Mouse (Mus musculus) liver, adult 2 months (tissue): Measurements from ENCODE around the gene Ppp6r2.

Source experiments
- CTCF ChIP-seq: fragments of 200-500 bp; IDR thresholded peaks from 2 replicates; pipeline ENCODE4 v1.5.1; 2011; ENCODE audit warnings: low read depth, low read length, control low read depth
- POLR2A ChIP-seq: fragments of 200-500 bp; IDR thresholded peaks from 2 replicates; pipeline ENCODE4 v1.6.1; 2011; ENCODE audit warnings: low read length, control low read depth; ENCODE audit not compliant: insufficient read depth; ENCODE audit errors: extremely low read depth

DNA sequence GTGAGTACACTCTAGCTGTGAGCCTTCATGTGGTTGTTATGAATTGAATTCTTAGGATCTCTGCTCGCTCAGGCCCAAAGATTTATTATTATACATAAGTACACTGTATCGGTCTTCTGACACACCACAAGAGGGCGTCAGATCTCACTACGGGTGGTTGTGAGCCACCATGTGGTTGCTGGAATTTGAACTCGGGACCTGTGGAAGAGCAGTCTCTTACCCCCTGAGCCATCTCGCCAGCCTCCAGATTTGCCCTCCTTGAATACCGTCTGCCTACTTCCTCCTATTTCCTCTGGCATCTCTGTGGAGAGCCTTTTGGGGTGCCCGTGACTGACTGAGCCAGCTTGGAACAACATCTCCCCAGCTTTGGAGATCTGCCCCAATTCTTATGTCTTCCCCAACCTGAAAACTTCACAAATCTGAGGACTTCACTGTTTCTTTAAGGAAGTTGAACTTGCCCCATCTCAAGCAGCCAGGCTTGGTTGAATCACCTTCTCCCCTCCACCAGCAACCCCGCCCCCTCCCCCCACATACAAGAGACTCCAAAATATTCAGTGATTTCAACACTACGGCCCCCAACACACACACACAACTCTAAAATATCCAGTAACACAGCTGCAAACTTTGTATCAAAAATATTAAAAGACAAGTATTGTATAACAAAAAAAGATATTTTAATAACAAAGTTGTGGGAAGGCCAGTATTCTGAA lies 29.6 kb upstream of the Ppp6r2 start:
- TF ChIP-seq CTCF (peak; percentile 20; the same call in 1 of the 2 replicates), POLR2A (no peak)
